Mouse (Mus musculus) olfactory bulb, adult 2 months (tissue): ENCODE measurements at regions not wholly inside any gene's neighbourhood (a gene's known extent, or its start where the extent isn't known, plus 50 kb on each side); places are given as distances from the start of the nearest gene placed in this dataset.

Experiments
- CTCF ChIP-seq: fragments of 200-500 bp; IDR thresholded peaks from 2 replicates; pipeline ENCODE4 v1.5.1; 2012; ENCODE audit warnings: low read depth, mild to moderate bottlenecking, low read length, moderate library complexity; ENCODE audit not compliant: insufficient read depth
- POLR2A ChIP-seq: fragments of 200-500 bp; IDR thresholded peaks from 2 replicates; pipeline ENCODE4 v1.6.1; 2012; ENCODE audit warnings: mild to moderate bottlenecking, low read depth, low read length, moderate library complexity; ENCODE audit not compliant: insufficient read depth

- TF ChIP-seq CTCF (no peak), POLR2A (no peak)
Observed at GRCm38 (mm10) chr8:92059471-92059870, 257.6 kb upstream of the Irx3 start.
